Mouse (Mus musculus) lung, postnatal 0 days (tissue): ENCODE measurements around the gene Wbp1l.

Experiments
- CTCF ChIP-seq: IDR thresholded peaks from 2 replicates; pipeline ENCODE4 v1.5.1; 2016; ENCODE audit warnings: antibody characterized with exemption, mild to moderate bottlenecking
- EP300 ChIP-seq: IDR thresholded peaks from 2 replicates; pipeline ENCODE4 v1.6.1; 2016; ENCODE audit warnings: antibody characterized with exemption, mild to moderate bottlenecking, control low read depth

- TF ChIP-seq CTCF (no peak), EP300 (no peak)
These were observed 27.0 kb upstream of the Wbp1l start for GRCm38 (mm10) chr19:46571878-46572244.
